Mouse (Mus musculus) heart, postnatal 25 days (tissue): ENCODE data around the gene Oxsm. TPM values are rescaled to one million over a fixed set of nuclear protein-coding genes. Genes with fewer than 3 reads are reported as not detected.
A peak's percentile ranks its signal among the peaks of the same experiment; 100 is the strongest.

Experiments used
- DNase-seq: peaks from one replicate; pipeline ENCODE4 v3.0.0; 2022; ENCODE audit warnings: low spot score
- intact Hi-C: fragments of 180-260 bp; cut with DNase I; formaldehyde crosslinking; loops from one replicate; pipeline ENCODE4 v1.15.1; 2025
- total RNA-seq, 2 experiments: library from RNA; stranded (reverse); gene quantifications; 2 replicates each; pipeline ENCODE4 v1.2.3; 2021

Gene Oxsm
- total RNA-seq, 2 experiments from 2014 or later: 20.2 to 21.1 TPM

DNA sequence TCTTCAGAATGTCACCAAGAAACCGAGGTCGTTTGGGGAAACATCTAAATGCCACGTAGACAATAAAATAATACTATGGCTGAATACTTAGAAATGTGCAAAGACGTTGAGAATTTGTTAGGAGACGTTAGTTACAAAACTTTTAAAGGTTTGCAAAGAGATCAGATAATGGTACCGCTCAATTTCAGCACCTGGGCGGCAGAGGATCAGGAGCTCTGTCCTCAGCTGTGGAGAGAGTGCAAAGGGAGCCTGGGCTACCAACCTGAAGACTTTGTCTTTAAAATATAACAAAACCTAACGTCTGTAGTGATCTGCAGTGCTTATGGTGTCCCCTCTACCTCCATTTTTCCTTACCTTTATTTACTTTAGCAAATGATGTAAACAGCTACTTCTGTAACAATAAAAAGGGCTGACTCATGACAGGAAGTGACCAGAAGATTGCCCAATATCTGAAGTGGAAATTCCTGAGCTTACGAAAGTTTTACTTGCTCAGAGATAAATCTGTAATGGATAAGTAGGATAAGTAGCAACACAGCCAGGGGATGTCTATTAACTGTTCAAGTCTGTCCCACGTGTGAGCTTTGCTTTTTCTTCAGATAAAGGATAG lies 5.9 kb downstream of the Oxsm start:
- intact Hi-C loops: loop anchor here (10.0 kb wide), 1 partner anchor 311 kb away; no protein-coding TSS in a partner anchor
- no peak for DNase-seq

DNA sequence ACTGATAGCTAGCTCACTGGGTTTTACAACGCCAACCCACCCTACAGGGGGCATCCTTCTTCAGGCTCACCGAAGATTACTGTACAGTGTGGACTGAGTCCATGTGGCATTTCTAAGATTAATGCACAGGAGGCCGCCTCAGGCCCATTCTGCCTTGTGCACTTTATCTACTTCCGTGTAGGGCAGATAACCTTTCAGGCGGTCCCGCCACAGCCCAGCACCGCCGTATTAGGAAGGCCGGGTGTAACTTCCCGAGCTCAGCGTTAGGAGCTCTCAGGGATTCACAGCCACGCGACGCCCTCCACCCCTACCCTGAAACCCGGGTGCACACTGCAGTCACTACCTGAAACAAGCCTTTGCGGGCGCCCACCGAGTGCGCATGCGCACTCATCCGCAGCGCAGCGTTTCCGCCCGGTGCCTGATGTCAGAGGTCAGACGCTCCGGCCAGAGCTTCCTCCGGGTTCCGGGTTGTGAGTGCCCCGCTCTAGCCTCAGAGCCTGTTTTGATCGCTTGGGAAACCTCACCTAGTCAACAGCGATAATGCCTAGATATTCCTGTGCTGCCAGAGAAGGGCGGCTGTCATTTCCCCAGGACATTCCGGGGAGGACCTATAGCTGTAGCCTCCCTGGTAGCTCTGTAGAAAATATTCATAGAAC lies 6.5 kb downstream of the Oxsm start:
- intact Hi-C loops: loop anchor here (10.0 kb wide), 1 partner anchor 312 kb away; no protein-coding TSS in a partner anchor
- peak; percentile 84 for DNase-seq

DNA sequence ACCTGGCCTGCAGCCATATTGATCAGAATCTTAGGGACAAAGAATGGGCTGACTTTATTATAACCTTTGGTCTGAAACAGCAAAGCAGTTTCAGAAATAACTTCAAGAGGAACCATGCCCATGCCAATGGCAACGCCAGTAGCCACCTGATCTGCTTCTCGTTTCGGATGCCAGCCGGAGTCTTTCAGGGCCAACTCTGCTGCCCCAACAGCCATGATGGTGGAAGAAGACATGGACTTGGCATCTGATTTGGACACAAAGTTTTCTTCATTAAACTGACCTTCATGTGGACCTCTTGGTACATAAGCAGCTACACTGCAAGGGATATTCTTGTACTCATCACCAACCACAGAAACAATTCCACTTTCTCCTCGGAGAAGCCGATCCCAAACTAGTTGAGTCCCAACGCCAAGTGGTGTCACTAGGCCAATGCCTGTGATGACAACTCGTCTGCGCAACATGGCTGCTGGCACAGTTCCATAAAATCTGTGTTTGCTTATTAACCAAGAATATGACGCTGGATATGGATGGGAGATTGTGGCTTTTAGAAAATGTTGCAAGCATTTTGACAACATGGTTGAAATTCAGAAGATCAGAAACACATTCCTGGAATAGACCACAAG lies 7.3 kb downstream of the Oxsm start:
- no peak for DNase-seq
- intact Hi-C loops: loop anchor here (10.0 kb wide), 1 partner anchor 312 kb away; no protein-coding TSS in a partner anchor

DNA sequence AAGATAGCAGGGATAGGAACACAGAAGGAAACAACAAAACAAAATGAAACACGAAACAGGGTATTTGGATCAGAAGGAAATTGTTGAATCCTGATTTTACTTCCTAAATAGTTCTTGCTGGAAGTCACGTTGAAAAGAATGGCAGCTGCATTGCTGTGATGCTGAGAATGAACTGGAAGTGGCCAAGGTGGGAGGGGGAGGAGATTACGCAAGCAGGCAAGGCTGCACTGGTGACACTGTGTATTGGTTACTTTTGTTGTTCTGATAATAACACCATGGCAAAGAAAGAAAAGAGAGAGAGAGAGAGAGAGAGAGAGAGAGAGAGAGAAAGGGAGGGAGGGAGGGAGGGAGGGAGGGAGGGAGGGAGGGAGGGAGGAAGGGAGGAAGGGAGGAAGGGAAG lies 13.1 kb downstream of the Oxsm start:
- intact Hi-C loops: no loop called here
- no peak for DNase-seq

DNA sequence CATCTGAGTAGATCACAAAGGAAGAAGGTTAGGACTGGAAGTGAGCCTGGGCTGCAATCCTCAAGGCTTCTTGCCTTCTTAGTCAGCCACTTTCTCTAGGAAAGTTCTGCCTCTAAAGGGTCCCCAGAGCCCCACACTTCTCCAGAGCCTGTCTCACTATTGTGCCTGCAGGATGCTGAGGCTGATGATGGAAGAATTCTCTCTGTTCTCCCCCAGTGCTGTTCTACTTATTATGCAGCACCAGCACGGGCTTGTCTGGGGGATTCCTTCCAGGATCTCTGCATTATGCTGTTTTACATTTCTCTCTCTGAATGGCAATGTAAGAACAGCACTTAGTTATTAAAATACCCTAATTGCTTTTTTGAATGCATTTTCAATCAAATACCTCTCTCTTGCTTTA lies 16.1 kb downstream of the Oxsm start:
- no peak for DNase-seq
- intact Hi-C loops: no loop called here

DNA sequence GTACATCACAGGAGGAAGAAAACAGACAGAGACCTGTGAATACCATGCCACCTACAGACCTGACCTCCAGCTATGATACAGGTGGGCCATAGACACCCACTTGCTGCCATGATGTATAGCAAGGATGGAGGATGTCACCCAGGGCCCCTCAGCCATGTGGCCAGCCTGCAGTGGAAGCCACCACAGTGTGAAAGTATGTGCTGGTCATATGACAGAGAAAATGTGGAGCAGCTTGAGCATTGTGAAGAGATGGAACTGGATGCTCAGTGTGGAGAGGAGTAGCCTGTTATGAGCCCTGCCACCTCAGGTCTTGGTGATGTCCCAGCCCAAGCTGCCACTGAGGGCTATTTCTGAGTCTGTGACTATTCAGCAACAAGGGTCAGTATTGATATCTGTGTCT lies 19.0 kb downstream of the Oxsm start:
- intact Hi-C loops: no loop called here
- no peak for DNase-seq

DNA sequence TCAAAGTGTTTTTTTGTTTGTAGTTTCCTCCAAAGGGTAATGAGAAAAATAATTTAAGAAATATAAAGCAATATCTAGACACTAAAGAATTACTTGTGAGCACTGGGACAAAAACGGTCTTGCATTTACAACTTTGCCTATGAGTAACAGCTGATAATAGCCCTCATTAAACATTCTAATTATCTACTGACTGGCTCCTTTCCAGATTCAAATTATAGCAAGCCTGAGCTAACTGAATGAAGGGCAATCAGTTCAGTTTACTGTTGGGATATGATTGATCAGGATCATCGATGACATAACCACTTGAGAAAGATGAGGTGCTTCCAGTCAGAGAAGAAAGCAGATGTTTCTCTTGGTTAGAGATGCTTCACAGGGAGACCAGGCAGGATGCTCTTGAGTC lies 20.2 kb downstream of the Oxsm start:
- no peak for DNase-seq
- intact Hi-C loops: no loop called here

DNA sequence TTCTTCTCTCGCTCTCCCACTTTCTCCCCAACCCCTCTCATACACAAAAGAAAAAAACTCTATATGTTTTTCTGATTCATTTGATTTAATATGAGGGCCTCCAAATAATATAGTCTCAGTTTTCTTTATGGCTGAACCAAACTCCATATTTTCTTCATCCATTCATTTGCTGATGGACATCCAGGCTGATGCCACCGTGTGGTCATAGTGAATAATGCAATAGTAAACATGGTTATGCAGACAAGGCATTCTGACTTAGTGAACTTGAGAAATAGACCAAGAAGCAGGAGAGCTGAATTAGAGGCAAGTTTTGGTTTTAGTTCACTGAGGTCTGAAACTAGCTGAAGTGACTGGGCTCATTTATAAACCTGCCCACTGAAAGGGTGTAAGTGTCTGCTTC lies 30.6 kb downstream of the Oxsm start:
- DNase-seq: no peak
- intact Hi-C loops: no loop called here

DNA sequence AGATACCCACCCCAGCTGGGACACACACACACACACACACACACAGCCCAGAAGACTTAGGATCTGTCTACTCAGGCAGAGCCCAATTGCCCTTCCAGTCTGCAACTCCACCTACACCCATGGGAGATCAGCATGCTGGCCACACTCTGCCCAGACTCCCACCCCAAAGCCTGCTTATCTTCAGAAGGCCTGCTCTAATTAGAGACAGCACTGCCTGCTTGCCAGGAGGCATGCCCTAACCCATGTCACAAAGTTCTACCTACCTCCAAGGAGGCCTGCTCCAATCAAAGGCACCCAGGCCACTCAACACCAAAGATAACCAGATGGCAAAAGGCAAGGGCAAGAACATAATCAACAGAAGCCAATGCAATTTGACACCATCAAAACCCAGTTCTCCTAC lies 41.9 kb downstream of the Oxsm start:
- no peak for DNase-seq
- intact Hi-C loops: no loop called here

DNA sequence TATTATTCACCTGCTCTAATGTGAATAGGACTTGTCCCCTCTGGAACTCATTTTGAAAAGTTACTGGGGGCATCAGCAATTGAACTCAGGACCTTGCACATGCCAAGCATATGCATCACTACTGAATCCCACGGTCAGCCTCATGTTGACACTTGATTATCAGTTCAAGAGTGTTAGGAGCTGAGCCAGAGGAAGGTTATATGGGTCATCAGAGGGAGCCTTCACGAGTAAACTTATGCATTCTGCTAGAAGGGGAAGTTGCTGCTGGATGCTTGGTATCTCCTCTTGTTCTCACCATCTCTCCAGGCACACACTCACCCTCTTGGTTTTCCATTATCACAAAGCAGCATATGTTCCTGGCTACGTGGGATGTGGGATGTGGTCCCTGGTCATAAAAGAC lies 47.9 kb downstream of the Oxsm start:
- intact Hi-C loops: no loop called here

DNA sequence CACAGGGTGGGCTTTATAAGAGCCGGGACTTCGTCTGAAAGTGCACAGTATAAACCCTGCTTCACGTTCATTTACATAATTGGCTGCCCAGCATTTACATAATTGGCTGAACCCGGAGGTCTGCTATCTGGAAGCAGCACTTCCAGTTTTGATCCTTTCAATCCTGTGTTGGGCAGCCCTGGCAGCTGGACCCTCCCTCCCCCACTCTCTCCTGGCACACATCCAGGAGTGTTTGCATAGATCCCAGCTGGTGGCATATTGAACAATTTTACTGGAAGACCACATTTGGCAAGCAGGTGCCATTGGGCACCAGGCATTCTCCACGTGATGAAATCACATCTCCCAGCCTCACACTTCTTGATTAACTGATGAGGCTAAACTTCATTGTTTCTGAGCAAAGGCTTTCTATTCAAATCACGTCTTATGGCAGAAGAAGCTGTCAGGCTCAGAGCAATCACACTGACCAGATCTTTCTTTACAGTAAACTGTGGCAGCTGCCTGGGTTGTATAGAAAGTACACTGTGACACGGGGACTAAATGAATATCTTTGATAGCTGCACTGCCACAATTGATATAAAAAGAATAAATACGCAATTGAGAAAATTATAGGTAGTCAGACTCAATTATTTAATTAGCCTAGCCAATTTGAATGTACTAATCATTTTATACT lies 48.5 kb downstream of the Oxsm start:
- DNase-seq: no peak
- intact Hi-C loops: no loop called here

More for the DNA sequence above, 47.9 kb downstream of the Oxsm start:
- no peak for DNase-seq

DNA sequence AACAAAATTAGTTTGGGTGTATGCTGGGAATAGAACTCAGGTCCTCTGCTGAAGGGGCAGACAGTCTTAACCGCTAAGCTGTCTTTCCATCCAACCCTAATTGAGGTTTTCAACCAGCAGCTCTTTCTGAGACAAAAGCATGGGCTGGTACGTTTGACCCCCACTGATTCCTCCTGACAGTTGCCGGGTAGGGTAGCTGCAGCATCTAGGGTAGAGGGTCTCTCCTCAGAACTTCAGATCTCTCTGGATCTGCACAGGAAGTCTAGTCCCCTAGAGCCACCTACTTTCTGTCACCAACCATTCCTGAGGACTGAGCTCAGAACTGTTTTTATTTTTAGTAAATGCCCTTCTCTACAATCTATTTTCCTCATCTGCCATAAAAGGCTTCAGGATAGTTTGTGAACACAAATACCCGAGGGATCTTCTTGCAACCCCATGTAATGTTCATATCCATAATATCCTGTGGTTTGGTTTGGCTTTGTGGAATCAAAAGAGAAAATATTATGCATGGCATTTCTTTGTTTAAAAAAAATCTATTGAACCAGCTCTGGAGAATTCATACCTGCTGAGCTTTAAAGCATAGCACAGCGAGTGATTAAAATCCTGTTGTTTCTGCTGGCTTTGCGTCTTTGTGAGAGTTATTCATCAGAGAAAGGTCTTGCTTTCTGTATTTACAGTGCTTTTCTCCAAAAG lies 49.2 kb downstream of the Oxsm start:
- DNase-seq: no peak
- intact Hi-C loops: no loop called here

DNA sequence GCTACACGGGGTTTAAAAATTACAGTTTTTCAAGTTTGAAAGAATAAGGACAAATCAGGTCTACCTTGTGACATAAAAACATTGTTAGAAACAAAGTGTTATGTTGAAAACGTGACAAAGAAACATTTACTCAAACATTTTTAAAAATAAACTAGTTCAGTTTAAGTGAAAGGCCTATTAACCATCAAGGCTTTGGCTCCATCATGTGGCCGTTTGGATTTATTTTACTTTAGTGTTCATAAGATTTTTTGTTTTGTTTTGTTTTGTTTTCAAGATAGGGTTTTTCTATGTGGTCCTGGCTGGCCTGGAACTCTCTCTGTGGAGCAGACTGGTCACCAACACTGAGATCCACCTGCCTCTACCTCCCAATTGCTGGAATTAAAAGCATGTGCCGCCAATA lies 53.1 kb downstream of the Oxsm start:
- intact Hi-C loops: loop anchor here (5.0 to 10.0 kb wide), 3 partner anchors 839 to 1334 kb away; no protein-coding TSS in a partner anchor
- no peak for DNase-seq

DNA sequence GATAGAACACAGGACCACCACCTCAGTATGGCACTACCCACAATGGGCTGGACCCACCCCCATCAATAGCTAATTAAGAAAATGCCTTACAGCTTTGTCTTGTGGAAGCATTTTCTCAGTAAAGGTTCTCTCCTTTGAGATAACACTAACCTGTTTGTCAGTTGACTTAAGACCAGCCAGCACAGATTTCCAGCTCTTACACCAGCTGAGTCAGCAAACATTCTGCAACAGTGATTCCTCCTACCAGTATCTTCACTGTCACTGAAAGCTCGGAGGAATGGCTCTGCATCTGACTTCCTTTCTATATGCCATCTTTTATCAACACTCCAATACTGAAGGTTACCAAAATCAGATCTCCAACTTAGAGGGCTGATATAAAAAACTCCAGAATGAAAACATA lies 54.1 kb downstream of the Oxsm start:
- DNase-seq: no peak
- intact Hi-C loops: loop anchor here (5.0 to 10.0 kb wide), 3 partner anchors 838 to 1333 kb away; no protein-coding TSS in a partner anchor

DNA sequence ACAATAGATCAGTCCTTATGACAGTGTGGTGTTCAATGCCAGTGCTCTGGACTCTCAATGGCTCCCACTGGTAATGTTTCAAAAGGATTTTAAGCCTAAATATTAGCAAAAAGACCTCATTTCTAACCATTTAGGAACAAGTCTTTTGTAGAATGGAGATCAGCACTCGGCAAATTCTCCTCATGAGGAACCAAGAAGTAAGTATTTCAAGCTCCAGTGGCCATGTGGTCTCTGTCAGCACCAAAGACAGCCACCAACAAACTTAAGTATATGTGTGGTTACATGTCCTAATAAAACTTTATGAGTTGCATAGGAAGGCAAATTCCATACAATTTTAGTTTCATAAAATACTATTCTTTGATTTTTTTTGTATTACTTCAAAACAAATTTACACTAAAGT lies 55.5 kb downstream of the Oxsm start:
- intact Hi-C loops: loop anchor here (10.0 kb wide), 1 partner anchor 1209 kb away; no protein-coding TSS in a partner anchor
- DNase-seq: no peak

DNA sequence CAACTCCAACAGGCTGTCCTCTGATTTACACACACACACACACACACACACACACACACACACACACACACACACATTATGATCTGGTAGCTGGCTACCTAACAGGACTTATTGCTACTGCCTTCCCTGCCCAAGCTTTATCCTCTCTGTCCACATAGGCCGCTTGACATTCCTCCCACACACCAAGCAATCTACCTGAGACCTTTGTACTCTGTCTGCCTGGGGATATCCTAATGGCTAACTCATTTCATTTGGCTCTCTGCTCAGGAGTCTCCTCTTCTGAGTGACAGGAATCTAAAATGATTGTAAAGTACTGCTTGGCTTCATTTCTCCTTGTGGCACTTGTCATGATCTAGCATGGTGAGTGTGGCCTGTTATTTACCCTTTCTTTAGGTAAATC lies 60.5 kb downstream of the Oxsm start:
- intact Hi-C loops: no loop called here
- no peak for DNase-seq
